Mouse (Mus musculus) retina, postnatal 1 day (tissue): ENCODE measurements at regions not wholly inside any gene's neighbourhood (a gene's known extent, or its start where the extent isn't known, plus 50 kb on each side); places are given as distances from the start of the nearest gene placed in this dataset.
"Not testable (repeated sequence)": the region's sequence is repeated elsewhere in the genome, so short reads cannot be mapped to it uniquely, and the experiment has no call there.

Experiments used
- DNase-seq: peaks from one replicate; pipeline ENCODE4 v3.0.0-alpha.2; 2012

- no peak for DNase-seq
Measured at GRCm38 (mm10) chr2:21980177-21980576, 247.1 kb upstream of the Myo3a start.

DNA sequence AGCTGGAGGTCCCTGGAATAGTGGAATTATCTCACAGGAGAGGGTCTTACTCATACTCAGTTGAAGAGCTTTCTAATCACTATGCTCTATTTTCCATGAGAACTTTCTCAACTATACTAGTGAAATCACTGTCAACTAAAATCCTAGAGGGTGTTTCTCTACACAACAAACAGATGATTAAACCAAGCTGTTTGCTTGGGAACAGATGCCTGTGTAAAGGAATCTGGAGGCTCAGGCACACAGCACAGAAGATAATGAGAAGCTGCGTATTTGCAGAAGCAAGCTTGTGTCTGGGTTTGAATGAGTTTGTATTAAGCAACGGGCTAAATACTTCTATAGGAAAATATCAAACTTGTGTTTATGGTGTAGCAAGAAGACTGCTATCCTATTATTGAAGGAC, 202.9 kb upstream of the Myo3a start:
- no peak for DNase-seq

DNA sequence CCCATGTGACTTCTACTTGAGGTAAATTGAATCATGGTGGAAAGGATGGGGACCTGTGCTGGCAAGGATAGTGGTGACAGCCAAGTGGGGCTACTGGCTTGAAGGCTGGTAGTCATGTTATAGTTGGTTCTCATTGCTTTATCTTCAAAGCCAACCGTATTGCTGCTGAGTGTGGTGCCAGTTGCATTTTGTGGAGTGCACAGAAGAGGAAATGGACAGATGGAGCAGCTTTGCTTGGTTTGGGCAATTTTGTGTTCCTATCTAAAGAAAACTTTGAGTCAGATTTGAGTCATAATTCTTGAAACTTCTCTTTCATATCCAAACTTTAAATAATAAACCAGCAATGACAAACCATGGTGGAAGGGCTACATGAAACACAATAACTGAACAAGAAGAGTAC, 200.5 kb upstream of the Myo3a start:
- no peak for DNase-seq

- DNase-seq = no peak
Measured at GRCm38 (mm10) chr2:22028569-22028968, 198.7 kb upstream of the Myo3a start.

DNA sequence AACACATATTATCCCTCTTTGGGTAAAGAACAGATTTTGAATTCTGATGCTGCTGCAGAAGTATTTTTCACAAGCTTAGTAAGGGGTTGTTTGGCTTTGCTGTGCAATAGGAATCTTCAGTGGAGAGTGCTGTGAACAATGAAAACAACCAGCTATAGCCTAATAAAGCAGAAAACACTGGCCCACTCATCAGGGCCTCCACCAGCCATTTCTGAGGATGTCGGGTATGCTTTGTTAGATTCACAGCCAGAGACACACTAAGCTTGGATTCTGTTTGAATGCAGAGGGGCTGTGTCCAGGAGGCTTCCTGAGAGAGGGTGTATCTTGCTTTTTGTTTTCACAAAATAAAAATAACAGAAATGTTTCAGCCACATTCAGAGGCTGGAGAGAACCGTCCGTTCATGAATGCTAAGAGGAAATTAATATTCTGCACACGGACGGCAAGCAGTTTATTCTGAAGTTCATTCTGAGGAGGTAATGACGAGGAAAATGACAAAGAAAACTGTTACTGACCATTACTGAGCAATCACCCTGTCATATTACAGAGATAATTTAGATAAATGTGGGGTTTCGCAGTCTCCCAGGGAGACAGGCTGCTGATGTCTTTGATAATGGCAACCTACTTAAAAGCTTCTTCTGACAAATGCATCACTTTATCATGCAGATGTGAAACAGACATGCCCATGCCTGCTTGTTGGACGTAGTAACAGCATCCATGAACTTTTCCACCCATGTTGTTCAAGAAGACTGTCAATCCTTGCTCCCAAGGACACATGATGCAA, 198.1 kb upstream of the Myo3a start:
- DNase-seq = peak; percentile 54

GRCm38 (mm10) chr2:22029804-22030194, 197.5 kb upstream of the Myo3a start:
- DNase-seq = no peak

DNA sequence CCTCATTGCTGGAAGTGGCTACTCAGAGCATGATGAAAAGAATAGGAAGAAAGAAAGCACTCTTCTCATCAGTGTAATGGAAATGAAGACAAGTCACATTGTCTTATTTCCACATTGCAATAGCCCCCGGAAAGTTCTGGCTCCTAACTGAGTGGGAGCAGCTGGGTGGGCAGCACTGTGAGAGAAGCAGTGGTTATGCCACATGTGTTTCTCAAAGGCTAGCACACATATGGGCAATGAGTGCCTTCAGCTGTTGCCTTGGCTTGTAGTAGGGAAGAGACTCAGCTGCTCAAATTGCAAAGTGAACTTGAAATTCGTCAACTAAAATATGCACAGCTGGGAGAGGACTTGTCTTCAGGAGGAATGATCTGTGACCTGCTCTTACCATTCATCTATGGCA, 190.5 kb upstream of the Myo3a start:
- DNase-seq = no peak

DNA sequence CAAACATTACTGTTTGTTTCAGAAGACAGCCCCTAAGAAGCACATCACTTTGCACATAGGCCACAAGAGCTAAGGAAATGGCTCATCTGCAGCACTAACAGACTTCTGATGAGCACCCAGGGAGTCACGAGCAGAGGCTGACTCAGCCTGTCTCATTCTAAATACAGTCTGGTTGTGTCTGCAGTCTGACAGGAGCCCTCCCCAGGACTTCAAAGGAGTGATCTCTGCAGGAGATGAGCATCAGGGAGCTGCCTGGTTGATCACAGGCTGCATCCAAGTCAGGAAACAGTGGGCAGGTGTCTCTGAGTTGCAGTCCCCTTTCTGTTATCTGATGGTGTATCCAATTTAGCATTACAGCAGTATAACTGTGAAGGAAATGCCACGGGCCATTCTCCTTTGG, 188.5 kb upstream of the Myo3a start:
- no peak for DNase-seq

DNA sequence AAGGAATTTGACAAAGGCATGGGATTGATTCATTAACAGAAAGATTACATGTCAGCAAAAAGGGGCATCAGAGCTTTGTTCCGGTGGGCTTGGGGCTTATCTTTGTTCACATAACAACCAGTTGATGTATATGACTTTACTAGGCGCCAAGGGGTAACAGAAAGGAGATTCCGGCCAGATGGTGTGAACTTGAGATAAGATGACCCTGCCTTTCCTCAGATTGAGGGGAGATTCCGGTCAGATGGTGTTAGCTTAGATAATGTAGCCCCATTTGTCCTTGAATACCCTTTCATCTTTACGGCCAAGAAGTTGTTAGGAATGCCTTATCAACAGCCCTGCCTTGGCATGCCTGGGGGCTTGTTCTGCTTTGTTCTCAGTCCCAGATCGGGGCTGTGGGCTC, 183.4 kb upstream of the Myo3a start:
- DNase-seq = not testable (repeated sequence)

GRCm38 (mm10) chr2:22044949-22045348, 182.4 kb upstream of the Myo3a start:
- no peak for DNase-seq

DNA sequence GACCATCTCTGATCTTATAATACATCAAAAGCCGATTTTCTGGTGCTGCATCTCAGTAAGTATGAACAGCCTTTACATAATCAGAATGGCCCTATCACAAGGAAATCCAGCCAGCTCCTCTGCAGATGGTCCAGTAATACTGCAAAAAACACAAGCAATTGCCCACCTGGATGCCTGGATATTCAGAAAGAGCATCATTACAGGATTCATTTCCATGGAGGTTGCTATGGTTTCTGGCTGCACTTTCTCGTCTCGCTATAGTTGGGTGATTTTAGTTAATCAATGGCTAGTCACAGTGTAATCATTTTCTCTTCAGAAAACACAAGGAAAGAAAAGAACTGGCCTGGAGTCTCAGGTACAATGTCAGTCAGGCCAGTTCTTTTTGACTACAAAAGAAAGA, 179.8 kb upstream of the Myo3a start:
- no peak for DNase-seq

GRCm38 (mm10) chr2:22066535-22066934, 160.8 kb upstream of the Myo3a start:
- DNase-seq = peak; percentile 87

GRCm38 (mm10) chr2:22096848-22097247, 130.5 kb upstream of the Myo3a start:
- DNase-seq = no peak

GRCm38 (mm10) chr2:22105150-22105549, 122.2 kb upstream of the Myo3a start:
- no peak for DNase-seq

- peak; percentile 7 for DNase-seq
Measured at GRCm38 (mm10) chr2:22149721-22150120, 77.6 kb upstream of the Myo3a start.

DNA sequence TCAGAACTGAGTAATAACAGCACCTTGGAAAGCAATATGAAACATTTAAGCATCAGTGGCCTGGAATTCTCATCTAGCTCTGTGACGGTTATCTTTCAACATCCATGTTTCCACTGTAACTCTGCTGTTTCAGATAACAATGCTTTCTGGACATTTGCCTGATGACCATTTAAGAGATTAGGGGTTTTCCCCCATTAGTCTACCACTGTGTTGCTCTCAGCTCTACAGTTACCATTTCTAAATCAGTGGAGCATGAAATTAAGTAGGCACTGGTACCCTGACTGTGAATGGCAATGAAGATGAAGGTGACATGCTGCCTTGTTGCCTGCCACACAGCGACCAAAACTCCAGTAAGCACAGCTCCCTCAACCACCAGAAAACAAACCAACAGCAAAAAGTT, 70.7 kb upstream of the Myo3a start:
- DNase-seq = peak; percentile 9

- DNase-seq = no peak
Measured at GRCm38 (mm10) chr2:22165443-22165842, 61.9 kb upstream of the Myo3a start.

GRCm38 (mm10) chr2:22165919-22166318, 61.4 kb upstream of the Myo3a start:
- no peak for DNase-seq
